Mouse (Mus musculus) heart, embryonic 13.5 days (tissue): Measurements from ENCODE around the gene E030030I06Rik. TPM values are rescaled to one million over a fixed set of nuclear protein-coding genes. Genes with fewer than 3 reads are reported as not detected.
"Not testable (repeated sequence)": the region's sequence is repeated elsewhere in the genome, so short reads cannot be mapped to it uniquely, and the experiment has no call there.

Experiments
- ATAC-seq: fragments of 200-750 bp; cut with Nextera tagmentation; 2 replicates; pipeline ENCODE4 v1.8.0; 2017; ENCODE audit warnings: moderate TSS enrichment; ENCODE audit not compliant: insufficient number of reproducible peaks, low FRiP score, low TSS enrichment; ENCODE audit errors: extremely low read depth
- H3K27ac ChIP-seq: fragments of 300-500 bp; sonication (generic); replicated peaks from 2 replicates; pipeline ENCODE4 v1.5.1; 2015; ENCODE audit warnings: moderate library complexity, mild to moderate bottlenecking, inconsistent platforms
- H3K27me3 ChIP-seq: fragments of 300-500 bp; sonication (generic); replicated peaks from 2 replicates; pipeline ENCODE4 v1.6.1; 2015; ENCODE audit warnings: mild to moderate bottlenecking, inconsistent platforms
- H3K36me3 ChIP-seq: fragments of 300-500 bp; sonication (generic); 2 replicates; pipeline ENCODE4 v1.6.1; 2015; ENCODE audit warnings: mild to moderate bottlenecking, inconsistent platforms
- H3K4me1 ChIP-seq: fragments of 300-500 bp; sonication (generic); 2 replicates; pipeline ENCODE4 v1.6.1; 2015; ENCODE audit warnings: inconsistent platforms
- H3K4me2 ChIP-seq: fragments of 300-500 bp; sonication (generic); 2 replicates; pipeline ENCODE4 v1.6.1; 2015; ENCODE audit warnings: inconsistent platforms, mild to moderate bottlenecking, moderate library complexity
- H3K4me3 ChIP-seq: fragments of 300-500 bp; sonication (generic); 2 replicates; pipeline ENCODE4 v1.5.1; 2015; ENCODE audit warnings: moderate library complexity, mild to moderate bottlenecking, inconsistent platforms
- H3K9ac ChIP-seq: fragments of 300-500 bp; sonication (generic); 2 replicates; pipeline ENCODE4 v1.6.1; 2015; ENCODE audit warnings: inconsistent platforms, mild to moderate bottlenecking, moderate library complexity
- H3K9me3 ChIP-seq: fragments of 300-500 bp; sonication (generic); 2 replicates; pipeline ENCODE4 v1.6.1; 2016; ENCODE audit warnings: inconsistent platforms
- WGBS: fragments of 180-500 bp; shearing (Covaris S2); methylation state at CpG from one replicate; pipeline ENCODE4 v1.1.7; 2015; ENCODE audit warnings: mixed read lengths; 5-methylcytosine and 5-hydroxymethylcytosine counted together
- polyA plus RNA-seq: library from polyadenylated mRNA; unstranded; fragments of >200 nt; fragmentation: Nextera tagmentation; extraction: Ambion mirVana; gene quantifications from 2 replicates; pipeline ENCODE4 v1.2.1, GENCODE M21; 2015

E030030I06Rik gene
- polyA plus RNA-seq, 1 experiment from 2014 or later = 12.3 TPM

- 1% methylated on average over 55 of the region's 55 CpGs for WGBS
- not testable (repeated sequence) for ATAC-seq, H3K9me3 ChIP-seq, H3K9ac ChIP-seq, H3K36me3 ChIP-seq, H3K27ac ChIP-seq
- H3K4me3 ChIP-seq = peak overlapping the region; percentile 82
- H3K27me3 ChIP-seq = peaks cover 62% of the 10 kb centered on the region
- peaks cover 23% of the 10 kb centered on the region for H3K4me1 ChIP-seq
- H3K4me2 ChIP-seq = peak overlapping the region; percentile 96
These were observed 2.2 kb upstream of the E030030I06Rik start for GRCm38 (mm10) chr10:22151056-22151862.

GRCm38 (mm10) chr10:22150593-22150992 lies 1.5 kb upstream of the E030030I06Rik start:
- H3K27ac ChIP-seq = no peak overlapping the region
- peaks cover 23% of the 10 kb centered on the region for H3K4me1 ChIP-seq
- peak overlapping the region; percentile 82 for H3K4me3 ChIP-seq
- H3K9me3 ChIP-seq = no peaks in the 10 kb centered on the region
- H3K27me3 ChIP-seq = peaks cover 55% of the 10 kb centered on the region
- peak overlapping the region; percentile 62; the same call in 1 of the 2 replicates for H3K9ac ChIP-seq
- peak overlapping the region; percentile 96 for H3K4me2 ChIP-seq
- H3K36me3 ChIP-seq = peaks cover 6% of the 10 kb centered on the region
- ATAC-seq = no peak
- under 1% methylated on average over 27 of the region's 27 CpGs for WGBS

GRCm38 (mm10) chr10:22149691-22150465 lies 808 bp upstream of the E030030I06Rik start:
- Histone ChIP-seq H3K4me1 (peaks cover 23% of the 10 kb centered on the region), H3K9ac (peak overlapping the region; percentile 88), H3K9me3 (no peaks in the 10 kb centered on the region), H3K27me3 (peaks cover 48% of the 10 kb centered on the region), H3K4me2 (peak overlapping the region; percentile 96), H3K27ac (no peak overlapping the region), H3K36me3 (peaks cover 6% of the 10 kb centered on the region), H3K4me3 (peak overlapping the region; percentile 82)
- ATAC-seq = 0 out of 2 replicates have a peak, but pooled peaks have one; percentile 7
- under 1% methylated on average over 50 of the region's 50 CpGs for WGBS

GRCm38 (mm10) chr10:22148441-22149072 lies 513 bp downstream of the E030030I06Rik start:
- peaks cover 23% of the 10 kb centered on the region for H3K4me1 ChIP-seq
- H3K36me3 ChIP-seq = peaks cover 6% of the 10 kb centered on the region
- peak; percentile 77; the same call in 1 of the 2 replicates for ATAC-seq
- H3K9ac ChIP-seq = peak overlapping the region; percentile 88
- H3K4me3 ChIP-seq = peak overlapping the region; percentile 82
- under 1% methylated on average over 48 of the region's 50 CpGs for WGBS
- no peaks in the 10 kb centered on the region for H3K9me3 ChIP-seq
- H3K27ac ChIP-seq = peak overlapping the region; percentile 59
- H3K27me3 ChIP-seq = peaks cover 35% of the 10 kb centered on the region
- H3K4me2 ChIP-seq = peak overlapping the region; percentile 96

GRCm38 (mm10) chr10:22142926-22143325 lies 6.1 kb downstream of the E030030I06Rik start:
- H3K36me3 ChIP-seq = peaks cover 6% of the 10 kb centered on the region
- no peak overlapping the region for H3K4me2 ChIP-seq
- no peak overlapping the region for H3K27ac ChIP-seq
- no peaks in the 10 kb centered on the region for H3K9me3 ChIP-seq
- no peak overlapping the region for H3K9ac ChIP-seq
- 63% methylated on average over 5 of the region's 5 CpGs for WGBS
- ATAC-seq = no peak
- no peak overlapping the region for H3K4me3 ChIP-seq
- no peaks in the 10 kb centered on the region for H3K27me3 ChIP-seq
- no peaks in the 10 kb centered on the region; the same call in 1 of the 2 replicates for H3K4me1 ChIP-seq

GRCm38 (mm10) chr10:22142194-22142593 lies 6.9 kb downstream of the E030030I06Rik start:
- H3K9me3 ChIP-seq, H3K4me1 ChIP-seq, H3K9ac ChIP-seq, H3K27me3 ChIP-seq, H3K27ac ChIP-seq, H3K4me3 ChIP-seq, ATAC-seq, H3K36me3 ChIP-seq, H3K4me2 ChIP-seq: not testable (repeated sequence)
- 79% methylated on average over 1 of the region's 1 CpGs for WGBS

- WGBS = under 1% methylated on average over 19 of the region's 19 CpGs
- H3K4me2 ChIP-seq = peak overlapping the region; percentile 83
- no peak for ATAC-seq
- H3K4me3 ChIP-seq = peak overlapping the region; percentile 56
- no peaks in the 10 kb centered on the region for H3K27me3 ChIP-seq
- H3K4me1 ChIP-seq = no peaks in the 10 kb centered on the region; the same call in 1 of the 2 replicates
- peak overlapping the region; percentile 79 for H3K9ac ChIP-seq
- H3K9me3 ChIP-seq = no peaks in the 10 kb centered on the region
- H3K36me3 ChIP-seq = 0 out of 2 replicates have a peak, but pooled peaks cover 2% of the 10 kb centered on the region
- no peak overlapping the region for H3K27ac ChIP-seq
These were observed 8.3 kb downstream of the E030030I06Rik start for GRCm38 (mm10) chr10:22140665-22141280.

- ATAC-seq = no peak
- no peak overlapping the region for H3K4me2 ChIP-seq
- no peaks in the 10 kb centered on the region for H3K36me3 ChIP-seq
- no peak overlapping the region for H3K9ac ChIP-seq
- no peaks in the 10 kb centered on the region for H3K9me3 ChIP-seq
- 69% methylated on average over 2 of the region's 2 CpGs for WGBS
- no peak overlapping the region for H3K27ac ChIP-seq
- no peaks in the 10 kb centered on the region for H3K4me1 ChIP-seq
- no peak overlapping the region for H3K4me3 ChIP-seq
- no peaks in the 10 kb centered on the region for H3K27me3 ChIP-seq
These were observed 74.5 kb downstream of the E030030I06Rik start for GRCm38 (mm10) chr10:22074531-22074930.

- no peak overlapping the region for H3K4me3 ChIP-seq
- no peak overlapping the region for H3K9ac ChIP-seq
- ATAC-seq = no peak
- H3K27ac ChIP-seq = no peak overlapping the region
- 50% methylated on average over 2 of the region's 2 CpGs for WGBS
- no peaks in the 10 kb centered on the region for H3K27me3 ChIP-seq
- H3K9me3 ChIP-seq = no peaks in the 10 kb centered on the region
- H3K4me1 ChIP-seq = no peaks in the 10 kb centered on the region
- H3K36me3 ChIP-seq = no peaks in the 10 kb centered on the region
- no peak overlapping the region for H3K4me2 ChIP-seq
These were observed 76.3 kb downstream of the E030030I06Rik start for GRCm38 (mm10) chr10:22072739-22073138.

- Histone ChIP-seq H3K27me3 (no peaks in the 10 kb centered on the region), H3K4me3 (no peak overlapping the region), H3K9ac (no peak overlapping the region), H3K4me1 (no peaks in the 10 kb centered on the region), H3K36me3 (no peaks in the 10 kb centered on the region), H3K4me2 (no peak overlapping the region), H3K27ac (no peak overlapping the region), H3K9me3 (no peaks in the 10 kb centered on the region)
- no peak for ATAC-seq
- 40% methylated on average over 4 of the region's 4 CpGs for WGBS
These were observed 78.5 kb downstream of the E030030I06Rik start for GRCm38 (mm10) chr10:22070576-22070975.

- 78% methylated on average over 2 of the region's 2 CpGs for WGBS
- H3K4me2 ChIP-seq = no peak overlapping the region
- no peak for ATAC-seq
- H3K9ac ChIP-seq = no peak overlapping the region
- no peaks in the 10 kb centered on the region for H3K4me1 ChIP-seq
- no peak overlapping the region for H3K4me3 ChIP-seq
- H3K27ac ChIP-seq = no peak overlapping the region
- no peaks in the 10 kb centered on the region for H3K9me3 ChIP-seq
- no peaks in the 10 kb centered on the region for H3K27me3 ChIP-seq
- no peaks in the 10 kb centered on the region for H3K36me3 ChIP-seq
These were observed 78.9 kb downstream of the E030030I06Rik start for GRCm38 (mm10) chr10:22070168-22070567.
